Comparison of ENCODE assay signal across 8 mouse cellular contexts in genomic region chr10:80431570-80432386, GRCm38 (mm10). TPM values are rescaled to one million over a fixed set of nuclear protein-coding genes. Genes with fewer than 3 reads are reported as not detected.
A peak's percentile ranks its signal among the peaks of the same experiment; 100 is the strongest.
DNase-seq lines count a peak whose midpoint lies in the region; ATAC-seq and TF ChIP-seq lines count a peak whose summit lies in the region.

No protein-coding gene starts in this region.

- peak overlapping the region; percentile 84; the same call in 1 of the 2 replicates for H3K27ac ChIP-seq in heart, embryonic 11.5 days (ENCODE audit: low read depth, low read length)
- no peak overlapping the region for H3K27ac ChIP-seq in ES-Bruce4 (ENCODE audit: insufficient read depth, low read length)
- peak overlapping the region; percentile 92 for H3K27ac ChIP-seq in heart, embryonic 13.5 days (replicated peaks)
- peak overlapping the region; percentile 98 for H3K27ac ChIP-seq in liver, embryonic 15.5 days (replicated peaks)

- no peak for DNase-seq in heart, adult 8-10 months (ENCODE audit: low spot score)
- peak; percentile 72 for DNase-seq in thymus, postnatal 14 days
- DNase-seq in adrenal gland, postnatal 4 days (ENCODE audit: low spot score in 2 of 2), result no peak
- no peak for DNase-seq in urinary bladder, adult 2 months (ENCODE audit: low spot score)

- peaks cover 20% of the 10 kb centered on the region for H3K36me3 ChIP-seq in heart, embryonic 11.5 days (ENCODE audit: control insufficient read depth, insufficient read depth, low read length)
- peaks cover 19% of the 10 kb centered on the region for H3K36me3 ChIP-seq in ES-Bruce4 (ENCODE audit: control insufficient read depth, insufficient read depth, low read length, poor library complexity, severe bottlenecking)
- peaks cover 45% of the 10 kb centered on the region for H3K36me3 ChIP-seq in heart, embryonic 13.5 days
- H3K36me3 ChIP-seq in liver, embryonic 15.5 days (replicated peaks), result peaks cover 45% of the 10 kb centered on the region

- no peaks in the 10 kb centered on the region; the same call in 1 of the 2 replicates for H3K27me3 ChIP-seq in heart, embryonic 11.5 days (ENCODE audit: control insufficient read depth, insufficient read depth, low read length)
- H3K27me3 ChIP-seq in ES-Bruce4 (ENCODE audit: control insufficient read depth, insufficient read depth, low read length, poor library complexity, severe bottlenecking), result no peaks in the 10 kb centered on the region
- H3K27me3 ChIP-seq in heart, embryonic 13.5 days (replicated peaks), result no peaks in the 10 kb centered on the region; the same call in 1 of the 2 replicates
- H3K27me3 ChIP-seq in liver, embryonic 15.5 days, result no peaks in the 10 kb centered on the region

- no peak for TF ChIP-seq POLR2A in ES-Bruce4 (IDR thresholded peaks at IDR 0.05; ENCODE audit: insufficient read depth, low read length)

- no peak for TF ChIP-seq CTCF in ES-Bruce4 (IDR thresholded peaks at IDR 0.05; ENCODE audit: low read depth, low read length)

- peak overlapping the region; percentile 82 for H3K4me2 ChIP-seq in heart, embryonic 11.5 days
- peak overlapping the region; percentile 92 for H3K4me2 ChIP-seq in heart, embryonic 13.5 days
- peak overlapping the region; percentile 84 for H3K4me2 ChIP-seq in liver, embryonic 15.5 days

- H3K9ac ChIP-seq in heart, embryonic 11.5 days (ENCODE audit: low read depth, low read length), result peak overlapping the region; percentile 99
- H3K9ac ChIP-seq in ES-Bruce4 (ENCODE audit: low read depth, poor library complexity, severe bottlenecking), result peak overlapping the region; percentile 96
- H3K9ac ChIP-seq in heart, embryonic 13.5 days, result peak overlapping the region; percentile 100
- peak overlapping the region; percentile 100 for H3K9ac ChIP-seq in liver, embryonic 15.5 days

- 33% methylated on average over 11 of the region's 16 CpGs for WGBS in heart, embryonic 11.5 days (ENCODE audit: insufficient replicate concordance)
- WGBS in heart, embryonic 13.5 days, result 29% methylated on average over 16 of the region's 16 CpGs
- 24% methylated on average over 16 of the region's 16 CpGs for WGBS in liver, embryonic 15.5 days (ENCODE audit: insufficient replicate concordance)

- no peak for ATAC-seq in heart, embryonic 11.5 days (replicated peaks; ENCODE audit: insufficient number of reproducible peaks, low FRiP score, low TSS enrichment)
- ATAC-seq in heart, embryonic 13.5 days (ENCODE audit: extremely low read depth, insufficient number of reproducible peaks, low FRiP score, low TSS enrichment), result no peak
- no peak for ATAC-seq in liver, embryonic 15.5 days (ENCODE audit: insufficient read depth)

- peak overlapping the region; percentile 92 for H3K4me3 ChIP-seq in heart, embryonic 11.5 days (ENCODE audit: low read depth, low read length)
- peak overlapping the region; percentile 94 for H3K4me3 ChIP-seq in ES-Bruce4 (ENCODE audit: low read depth, low read length)
- H3K4me3 ChIP-seq in heart, embryonic 13.5 days, result peak overlapping the region; percentile 99
- H3K4me3 ChIP-seq in liver, embryonic 15.5 days (replicated peaks), result peak overlapping the region; percentile 100

- peaks cover 16% of the 10 kb centered on the region; the same call in 1 of the 2 replicates for H3K4me1 ChIP-seq in heart, embryonic 11.5 days (ENCODE audit: control insufficient read depth, insufficient read depth, low read length)
- H3K4me1 ChIP-seq in ES-Bruce4 (ENCODE audit: control insufficient read depth, insufficient read depth, low read length), result peaks cover 3% of the 10 kb centered on the region
- peaks cover 49% of the 10 kb centered on the region for H3K4me1 ChIP-seq in heart, embryonic 13.5 days
- H3K4me1 ChIP-seq in liver, embryonic 15.5 days (replicated peaks), result peaks cover 63% of the 10 kb centered on the region

- no peak for TF ChIP-seq EP300 in ES-Bruce4 (IDR thresholded peaks at IDR 0.05; ENCODE audit: insufficient read depth, low read depth, low read length)

- H3K9me3 ChIP-seq in heart, embryonic 11.5 days (replicated peaks; ENCODE audit: control insufficient read depth, low read length), result no peaks in the 10 kb centered on the region
- H3K9me3 ChIP-seq in ES-Bruce4 (replicated peaks; ENCODE audit: control insufficient read depth, insufficient read depth, low read length, poor library complexity, severe bottlenecking), result no peaks in the 10 kb centered on the region
- no peaks in the 10 kb centered on the region for H3K9me3 ChIP-seq in heart, embryonic 13.5 days
- H3K9me3 ChIP-seq in liver, embryonic 15.5 days (replicated peaks), result no peaks in the 10 kb centered on the region

RNA-seq across cellular contexts. Expression of gene Tcf3, which starts 1.7 kb away (rescaled TPM):
- polyA plus RNA-seq in heart, embryonic 11.5 days (2014; fragmentation: Nextera tagmentation; extraction: Ambion mirVana), result 66.1 and 69.8 TPM in 2 replicates
- total RNA-seq in heart, adult 8-10 months (2022), result 10 to 100 TPM; 15.8 to 18.0 (median 17.6) TPM
- 78.0 and 78.2 TPM in 2 replicates for polyA plus RNA-seq in ES-Bruce4 (2011; ENCODE audit: insufficient read depth, insufficient read length, low read depth, missing spikeins)
- 55.9 and 57.6 TPM in 2 replicates for polyA plus RNA-seq in heart, embryonic 13.5 days (2015; fragmentation: Nextera tagmentation; extraction: Ambion mirVana)
- polyA plus RNA-seq in liver, embryonic 15.5 days (2015; fragmentation: Nextera tagmentation; extraction: Ambion mirVana), result 52.8 and 59.5 TPM in 2 replicates
- 100 to 1,000 TPM; 112 to 116 TPM for total RNA-seq in adrenal gland, postnatal 4 days (2021)
- 29.7 and 35.4 TPM in 2 replicates for polyA plus RNA-seq in urinary bladder, adult 2 months (2012; rRNA removed)

RNA-seq across cellular contexts. Expression of gene Uqcr11, which starts 25.1 kb away (rescaled TPM):
- 1,161 and 1,177 TPM in 2 replicates for polyA plus RNA-seq in heart, embryonic 11.5 days (2014; fragmentation: Nextera tagmentation; extraction: Ambion mirVana)
- total RNA-seq in heart, adult 8-10 months (2022), result 1,000 to 10,000 TPM; 1,795 to 2,190 (median 1,939) TPM
- polyA plus RNA-seq in ES-Bruce4 (2011; ENCODE audit: insufficient read depth, insufficient read length, low read depth, missing spikeins), result 199 and 223 TPM in 2 replicates
- polyA plus RNA-seq in heart, embryonic 13.5 days (2015; fragmentation: Nextera tagmentation; extraction: Ambion mirVana), result 1,246 and 1,505 TPM in 2 replicates
- polyA plus RNA-seq in liver, embryonic 15.5 days (2015; fragmentation: Nextera tagmentation; extraction: Ambion mirVana), result 526 and 581 TPM in 2 replicates
- 100 to 1,000 TPM; 535 to 613 TPM for total RNA-seq in adrenal gland, postnatal 4 days (2021)
- 883 and 983 TPM in 2 replicates for polyA plus RNA-seq in urinary bladder, adult 2 months (2012; rRNA removed)

RNA-seq across cellular contexts. Expression of gene Mbd3, which starts 32.4 kb away (rescaled TPM):
- 151 and 171 TPM in 2 replicates for polyA plus RNA-seq in heart, embryonic 11.5 days (2014; fragmentation: Nextera tagmentation; extraction: Ambion mirVana)
- total RNA-seq in heart, adult 8-10 months (2022), result 100 to 1,000 TPM in 1 of 4 experiments, 10 to 100 TPM in 3; 92.9 to 107 (median 97.0) TPM
- polyA plus RNA-seq in ES-Bruce4 (2011; ENCODE audit: insufficient read depth, insufficient read length, low read depth, missing spikeins), result 81.3 and 84.8 TPM in 2 replicates
- 170 and 182 TPM in 2 replicates for polyA plus RNA-seq in heart, embryonic 13.5 days (2015; fragmentation: Nextera tagmentation; extraction: Ambion mirVana)
- polyA plus RNA-seq in liver, embryonic 15.5 days (2015; fragmentation: Nextera tagmentation; extraction: Ambion mirVana), result 63.2 and 74.5 TPM in 2 replicates
- total RNA-seq in adrenal gland, postnatal 4 days (2021), result 100 to 1,000 TPM; 142 to 147 TPM
- polyA plus RNA-seq in urinary bladder, adult 2 months (2012; rRNA removed), result 112 and 119 TPM in 2 replicates

RNA-seq across cellular contexts. Expression of gene Mex3d, which starts 44.3 kb away (rescaled TPM):
- polyA plus RNA-seq in heart, embryonic 11.5 days (2014; fragmentation: Nextera tagmentation; extraction: Ambion mirVana), result 4.0 and 6.4 TPM in 2 replicates
- 1 to 10 TPM; 5.9 to 9.8 (median 8.3) TPM for total RNA-seq in heart, adult 8-10 months (2022)
- polyA plus RNA-seq in ES-Bruce4 (2011; ENCODE audit: insufficient read depth, insufficient read length, low read depth, missing spikeins), result 25.0 and 28.0 TPM in 2 replicates
- 3.8 and 4.5 TPM in 2 replicates for polyA plus RNA-seq in heart, embryonic 13.5 days (2015; fragmentation: Nextera tagmentation; extraction: Ambion mirVana)
- 0.78 and 0.92 TPM in 2 replicates for polyA plus RNA-seq in liver, embryonic 15.5 days (2015; fragmentation: Nextera tagmentation; extraction: Ambion mirVana)
- 10 to 100 TPM; 25.4 to 26.7 TPM for total RNA-seq in adrenal gland, postnatal 4 days (2021)
- 11.2 and 11.5 TPM in 2 replicates for polyA plus RNA-seq in urinary bladder, adult 2 months (2012; rRNA removed)
